Mouse (Mus musculus): Measurements from ENCODE around the gene Rnf5.

DNA sequence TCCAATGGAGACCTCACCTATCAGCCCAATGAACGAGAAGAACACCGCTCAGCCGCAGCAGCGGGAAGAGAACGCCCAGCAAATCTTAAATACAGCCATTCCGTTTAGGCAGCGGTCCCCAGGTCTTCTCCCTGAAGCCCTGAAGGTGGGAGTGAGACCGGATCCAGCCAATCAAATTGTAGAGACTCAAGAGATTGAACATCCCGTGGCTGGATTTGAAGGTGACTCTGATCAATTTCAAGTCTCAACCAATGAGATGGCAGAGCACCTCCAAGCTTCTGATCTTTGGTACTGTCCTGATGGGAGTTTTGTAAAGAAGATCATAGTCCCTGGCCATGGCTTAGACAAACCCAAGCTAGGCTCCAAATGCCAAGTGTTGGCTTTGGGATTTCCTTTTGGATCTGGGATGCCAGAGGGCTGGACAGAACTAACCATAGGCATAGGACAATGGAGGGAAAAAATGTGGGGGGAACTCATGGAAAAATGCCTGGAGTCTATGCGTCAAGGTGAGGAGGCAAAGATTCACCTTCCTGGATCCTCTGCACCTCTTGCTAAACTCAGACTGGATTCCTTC, 41.9 kb upstream of the Rnf5 start:
- TF ChIP-seq CTCF (IDR thresholded peaks at IDR 0.05; ENCODE audit: borderline replicate concordance, insufficient read depth, low read length) (no peak), POLR2A (IDR thresholded peaks at IDR 0.05; ENCODE audit: low read depth, low read length) (no peak)

Data from embryonic fibroblast, embryonic 13.5 days (primary cell).